Mouse (Mus musculus) liver, adult 2 months (tissue): Measurements from ENCODE around the gene Msi1. TPM values are rescaled to one million over a fixed set of nuclear protein-coding genes. Genes with fewer than 3 reads are reported as not detected.

ENCODE experiments used
- DNase-seq: peaks from one replicate; pipeline ENCODE4 v3.0.0-alpha.2; 2011; ENCODE audit warnings: low read depth, low spot score; ENCODE audit errors: extremely low read depth
- H3K27ac ChIP-seq: fragments of 200-500 bp; replicated peaks from 2 replicates; pipeline ENCODE4 v1.5.1; 2012; ENCODE audit warnings: low read depth, mild to moderate bottlenecking, control low read depth, inconsistent platforms, low read length; ENCODE audit not compliant: insufficient read depth
- H3K27me3 ChIP-seq: fragments of 200-500 bp; 2 replicates; pipeline ENCODE4 v1.6.1; 2012; ENCODE audit warnings: mild to moderate bottlenecking, moderate library complexity, low read length, inconsistent platforms; ENCODE audit not compliant: control insufficient read depth, insufficient read depth
- H3K36me3 ChIP-seq: fragments of 200-500 bp; 2 replicates; pipeline ENCODE4 v1.6.1; 2012; ENCODE audit warnings: low read length, inconsistent platforms; ENCODE audit not compliant: control insufficient read depth, insufficient read depth
- H3K4me1 ChIP-seq: fragments of 200-500 bp; 2 replicates; pipeline ENCODE4 v1.6.1; 2011; ENCODE audit warnings: low read length; ENCODE audit not compliant: control insufficient read depth, insufficient read depth
- H3K4me3 ChIP-seq: fragments of 200-500 bp; 2 replicates; pipeline ENCODE4 v1.5.1; 2011; ENCODE audit warnings: low read depth, mild to moderate bottlenecking, control low read depth, low read length, moderate library complexity; ENCODE audit not compliant: insufficient read depth
- H3K79me2 ChIP-seq: fragments of 200-500 bp; 2 replicates; pipeline ENCODE4 v1.6.1; 2012; ENCODE audit warnings: inconsistent platforms, mild to moderate bottlenecking, low read length, moderate library complexity; ENCODE audit not compliant: control insufficient read depth, insufficient read depth
- H3K9ac ChIP-seq: fragments of 200-500 bp; 2 replicates; pipeline ENCODE4 v1.6.1; 2012; ENCODE audit warnings: low read depth, mild to moderate bottlenecking, control low read depth, inconsistent platforms, low read length
- CTCF ChIP-seq: fragments of 200-500 bp; IDR thresholded peaks from 2 replicates; pipeline ENCODE4 v1.5.1; 2011; ENCODE audit warnings: low read depth, low read length, control low read depth
- POLR2A ChIP-seq: fragments of 200-500 bp; IDR thresholded peaks from 2 replicates; pipeline ENCODE4 v1.6.1; 2011; ENCODE audit warnings: low read length, control low read depth; ENCODE audit not compliant: insufficient read depth; ENCODE audit errors: extremely low read depth
- WGBS: fragments of 180-500 bp; shearing (Covaris S2); methylation state at CpG from one replicate; pipeline ENCODE4 v1.1.7; 2018; 5-methylcytosine and 5-hydroxymethylcytosine counted together
- polyA plus RNA-seq: library from polyadenylated mRNA; depleted of rRNA; stranded (reverse); fragments of >200 nt; gene quantifications from 2 replicates; pipeline ENCODE4 v1.2.3, GENCODE M21; 2012
- total RNA-seq: library from RNA; depleted of rRNA; stranded (reverse); fragments of >200 nt; gene quantifications from 2 replicates; pipeline ENCODE4 v1.2.3, GENCODE M21; 2014

Gene Msi1
- total and polyA plus RNA-seq, 2 experiments, result 0.09 TPM; not detected in 1

GRCm38 (mm10) chr5:115483947-115484920 lies 54.8 kb downstream of the Msi1 start, which contains the start of gene Sirt4:
Gene Sirt4, minus strand, starts transcription at chr5:115484725.
- H3K9ac ChIP-seq, result peak within 1 kb of the TSS; percentile 81
- peak; percentile 56; the same call in 1 of the 2 replicates for TF ChIP-seq POLR2A
- no peak for TF ChIP-seq CTCF
- 3% methylated on average over 30 of the region's 30 CpGs for WGBS

GRCm38 (mm10) chr5:115484996-115485395 lies 55.6 kb downstream of the Msi1 start:
- Histone ChIP-seq H3K27me3 (no peaks in the 10 kb centered on the region), H3K4me1 (peaks cover 2% of the 10 kb centered on the region; the same call in 1 of the 2 replicates), H3K79me2 (no peaks in the 10 kb centered on the region), H3K9ac (no peak overlapping the region; the same call in 1 of the 2 replicates), H3K4me3 (no peak overlapping the region; the same call in 1 of the 2 replicates), H3K27ac (peak overlapping the region; percentile 64; the same call in 1 of the 2 replicates), H3K36me3 (peaks cover under 1% of the 10 kb centered on the region; the same call in 1 of the 2 replicates)
- TF ChIP-seq CTCF, result no peak
- no peak for TF ChIP-seq POLR2A
- no peak for DNase-seq
- WGBS, result 67% methylated on average over 5 of the region's 5 CpGs

More at GRCm38 (mm10) chr5:115483947-115484920, 54.8 kb downstream of the Msi1 start, which contains the start of gene Sirt4:
- peaks cover 2% of the 10 kb centered on the region; the same call in 1 of the 2 replicates for H3K4me1 ChIP-seq
- DNase-seq, result peak; percentile 98
- peak within 1 kb of the TSS; percentile 67 for H3K27ac ChIP-seq
- no peaks in the 10 kb centered on the region for H3K27me3 ChIP-seq
- H3K36me3 ChIP-seq, result peaks cover 4% of the 10 kb centered on the region; the same call in 1 of the 2 replicates
- H3K4me3 ChIP-seq, result peak within 1 kb of the TSS; percentile 54
- no peaks in the 10 kb centered on the region for H3K79me2 ChIP-seq

- Histone ChIP-seq H3K9ac (no peak overlapping the region), H3K4me1 (peaks cover 2% of the 10 kb centered on the region; the same call in 1 of the 2 replicates), H3K4me3 (no peak overlapping the region), H3K27ac (no peak overlapping the region), H3K36me3 (no peaks in the 10 kb centered on the region), H3K27me3 (no peaks in the 10 kb centered on the region), H3K79me2 (no peaks in the 10 kb centered on the region)
- TF ChIP-seq POLR2A (no peak), CTCF (no peak)
- DNase-seq, result no peak
- 87% methylated on average over 18 of the region's 18 CpGs for WGBS
Observed at GRCm38 (mm10) chr5:115485489-115486205, 56.2 kb downstream of the Msi1 start.

- DNase-seq, result peak; percentile 81
- no peak for TF ChIP-seq CTCF
- H3K9ac ChIP-seq, result no peak overlapping the region
- H3K4me3 ChIP-seq, result no peak overlapping the region
- H3K27me3 ChIP-seq, result no peaks in the 10 kb centered on the region
- H3K27ac ChIP-seq, result no peak overlapping the region
- no peaks in the 10 kb centered on the region for H3K36me3 ChIP-seq
- WGBS, result 24% methylated on average over 4 of the region's 4 CpGs
- H3K4me1 ChIP-seq, result peaks cover 2% of the 10 kb centered on the region; the same call in 1 of the 2 replicates
- H3K79me2 ChIP-seq, result no peaks in the 10 kb centered on the region
Observed at GRCm38 (mm10) chr5:115486726-115487125, 57.3 kb downstream of the Msi1 start.

- H3K27me3 ChIP-seq, result no peaks in the 10 kb centered on the region
- H3K27ac ChIP-seq, result no peak overlapping the region
- no peak for DNase-seq
- peaks cover 2% of the 10 kb centered on the region; the same call in 1 of the 2 replicates for H3K4me1 ChIP-seq
- no peaks in the 10 kb centered on the region for H3K36me3 ChIP-seq
- H3K9ac ChIP-seq, result no peak overlapping the region
- H3K4me3 ChIP-seq, result no peak overlapping the region
- 81% methylated on average over 8 of the region's 8 CpGs for WGBS
- H3K79me2 ChIP-seq, result no peaks in the 10 kb centered on the region
- TF ChIP-seq CTCF (no peak), POLR2A (no peak)
Observed at GRCm38 (mm10) chr5:115487353-115487752, 58.0 kb downstream of the Msi1 start.
